Mouse (Mus musculus): ENCODE results near the gene 1110059G10Rik. TPM values are rescaled to one million over a fixed set of nuclear protein-coding genes. Genes with fewer than 3 reads are reported as not detected.

Gene 1110059G10Rik
- polyA plus RNA-seq, 1 experiment from 2014 or later, result 36.6 TPM

Other genes starting within 250 kb of the 1110059G10Rik start
- not detected in 2 replicates for gene Topaz1, start 203.7 kb downstream of the 1110059G10Rik start, polyA plus RNA-seq (2014; fragmentation: Nextera tagmentation; extraction: Ambion mirVana)
- 6.5 and 7.6 TPM in 2 replicates for gene Tcaim, start 145.5 kb downstream of the 1110059G10Rik start, polyA plus RNA-seq (2014; fragmentation: Nextera tagmentation; extraction: Ambion mirVana)
- gene Gm35549, start 107.0 kb downstream of the 1110059G10Rik start, polyA plus RNA-seq (2014; fragmentation: Nextera tagmentation; extraction: Ambion mirVana), result 0.62 TPM in 1 of 2 replicates, not detected in the other
- gene Zfp445, start 85.0 kb downstream of the 1110059G10Rik start, polyA plus RNA-seq (2014; fragmentation: Nextera tagmentation; extraction: Ambion mirVana), result 75.0 and 77.3 TPM in 2 replicates
- gene Zkscan7, start 65.3 kb downstream of the 1110059G10Rik start, polyA plus RNA-seq (2014; fragmentation: Nextera tagmentation; extraction: Ambion mirVana), result 3.7 and 3.9 TPM in 2 replicates
- gene Zfp105, start 27.9 kb downstream of the 1110059G10Rik start, polyA plus RNA-seq (2014; fragmentation: Nextera tagmentation; extraction: Ambion mirVana), result 34.8 and 37.3 TPM in 2 replicates
- 55.6 and 71.8 TPM in 2 replicates for gene Kif15, start within 50 bp of the 1110059G10Rik start, polyA plus RNA-seq (2014; fragmentation: Nextera tagmentation; extraction: Ambion mirVana)
- gene Tmem42, start 70.3 kb upstream of the 1110059G10Rik start, polyA plus RNA-seq (2014; fragmentation: Nextera tagmentation; extraction: Ambion mirVana), result 19.5 and 19.6 TPM in 2 replicates
- gene Tgm4, start 83.7 kb upstream of the 1110059G10Rik start, polyA plus RNA-seq (2014; fragmentation: Nextera tagmentation; extraction: Ambion mirVana), result 0.37 and 0.42 TPM in 2 replicates
- gene Zdhhc3, start 162.2 kb upstream of the 1110059G10Rik start, polyA plus RNA-seq (2014; fragmentation: Nextera tagmentation; extraction: Ambion mirVana), result 55.8 and 62.5 TPM in 2 replicates
- gene Exosc7, start 162.2 kb upstream of the 1110059G10Rik start, polyA plus RNA-seq (2014; fragmentation: Nextera tagmentation; extraction: Ambion mirVana), result 104 and 106 TPM in 2 replicates
- gene Clec3b, start 199.9 kb upstream of the 1110059G10Rik start, polyA plus RNA-seq (2014; fragmentation: Nextera tagmentation; extraction: Ambion mirVana), result not detected in 2 replicates